Mouse (Mus musculus) kidney, adult 8-10 months (tissue): ENCODE results near the gene Pbx1.

Experiments used
- DNase-seq, 2 experiments: peaks; one replicate each; pipeline ENCODE4 v3.0.0; 2022

The Pbx1 gene

GRCm38 (mm10) chr1:168342269-168342668, 89.8 kb downstream of the Pbx1 start:
- no peak for DNase-seq

GRCm38 (mm10) chr1:168341863-168342262, 90.2 kb downstream of the Pbx1 start:
- DNase-seq = no peak

GRCm38 (mm10) chr1:168341368-168341767, 90.7 kb downstream of the Pbx1 start:
- no peak for DNase-seq

- no peak for DNase-seq
Measured at GRCm38 (mm10) chr1:168336238-168336818, 95.7 kb downstream of the Pbx1 start.

- peak in 1 of 2 experiments; percentile 38 for DNase-seq
Measured at GRCm38 (mm10) chr1:168334831-168335574, 97.1 kb downstream of the Pbx1 start.

GRCm38 (mm10) chr1:168332056-168332455, 100.0 kb downstream of the Pbx1 start:
- DNase-seq = peak; percentile 47 to 50

- DNase-seq = no peak
Measured at GRCm38 (mm10) chr1:168328236-168328605, 103.8 kb downstream of the Pbx1 start.

GRCm38 (mm10) chr1:168327405-168328235, 104.5 kb downstream of the Pbx1 start:
- DNase-seq = no peak

- DNase-seq = no peak
Measured at GRCm38 (mm10) chr1:168325786-168326185, 106.3 kb downstream of the Pbx1 start.

GRCm38 (mm10) chr1:168324306-168325085, 107.6 kb downstream of the Pbx1 start:
- no peak for DNase-seq

GRCm38 (mm10) chr1:168323436-168324108, 108.5 kb downstream of the Pbx1 start:
- DNase-seq = no peak

- peak in 1 of 2 experiments; percentile 33 for DNase-seq
Measured at GRCm38 (mm10) chr1:168322892-168323291, 109.2 kb downstream of the Pbx1 start.

- no peak for DNase-seq
Measured at GRCm38 (mm10) chr1:168319695-168320094, 112.4 kb downstream of the Pbx1 start.

GRCm38 (mm10) chr1:168318899-168319469, 113.1 kb downstream of the Pbx1 start:
- DNase-seq = no peak

- DNase-seq = no peak
Measured at GRCm38 (mm10) chr1:168313772-168314171, 118.3 kb downstream of the Pbx1 start.

GRCm38 (mm10) chr1:168312710-168313447, 119.2 kb downstream of the Pbx1 start:
- DNase-seq = no peak

- DNase-seq = no peak
Measured at GRCm38 (mm10) chr1:168309101-168309521, 123.0 kb downstream of the Pbx1 start.

GRCm38 (mm10) chr1:168307275-168308182, 124.5 kb downstream of the Pbx1 start:
- no peak for DNase-seq

GRCm38 (mm10) chr1:168300505-168300904, 131.6 kb downstream of the Pbx1 start:
- no peak for DNase-seq

GRCm38 (mm10) chr1:168299928-168300365, 132.1 kb downstream of the Pbx1 start:
- DNase-seq = no peak
